Mouse (Mus musculus): ENCODE results near the gene Celf2.

The Celf2 gene

DNA sequence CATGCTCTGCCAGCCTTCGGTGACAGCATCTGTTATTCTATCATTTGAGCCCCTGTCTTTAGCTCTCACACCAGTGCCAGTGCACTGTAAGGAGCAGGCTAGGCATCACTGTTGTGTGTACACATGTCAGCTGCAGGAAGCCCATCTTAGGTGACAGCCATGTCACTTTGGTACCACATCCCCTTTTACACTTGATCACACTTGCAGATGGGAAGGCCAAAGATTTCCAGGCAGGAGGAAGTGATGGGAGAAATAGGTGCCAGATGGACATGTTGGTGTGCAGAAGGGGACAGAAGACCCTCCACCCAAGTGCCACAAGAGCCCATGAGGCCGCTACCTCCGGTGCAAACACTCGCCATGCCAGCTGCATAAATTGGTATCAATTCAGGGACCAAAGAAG lies 470.4 kb downstream of the Celf2 start:
- no peak for DNase-seq (ENCODE audit: low read depth in 2 of 2, low spot score in 2 of 2)

DNA sequence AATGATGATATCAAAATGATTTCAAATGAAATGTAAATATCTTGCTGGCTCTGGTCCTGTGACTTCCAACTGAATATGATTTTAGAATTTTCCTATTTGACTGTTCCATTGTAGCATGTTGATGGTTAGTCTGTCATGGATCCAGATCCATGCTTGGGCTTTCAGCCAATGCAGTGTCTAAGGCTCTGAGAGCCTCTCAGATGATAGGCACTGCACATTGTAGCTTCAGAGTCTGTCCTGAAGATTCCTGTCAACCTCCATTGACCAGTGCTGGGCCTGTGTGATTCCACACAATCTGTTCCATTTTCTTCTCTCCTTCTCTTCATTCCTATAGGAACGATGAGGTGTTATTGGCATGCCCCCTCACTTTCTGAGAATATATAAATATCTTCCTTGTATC lies 478.0 kb downstream of the Celf2 start:
- DNase-seq (ENCODE audit: low read depth in 2 of 2, low spot score in 2 of 2) = no peak

DNA sequence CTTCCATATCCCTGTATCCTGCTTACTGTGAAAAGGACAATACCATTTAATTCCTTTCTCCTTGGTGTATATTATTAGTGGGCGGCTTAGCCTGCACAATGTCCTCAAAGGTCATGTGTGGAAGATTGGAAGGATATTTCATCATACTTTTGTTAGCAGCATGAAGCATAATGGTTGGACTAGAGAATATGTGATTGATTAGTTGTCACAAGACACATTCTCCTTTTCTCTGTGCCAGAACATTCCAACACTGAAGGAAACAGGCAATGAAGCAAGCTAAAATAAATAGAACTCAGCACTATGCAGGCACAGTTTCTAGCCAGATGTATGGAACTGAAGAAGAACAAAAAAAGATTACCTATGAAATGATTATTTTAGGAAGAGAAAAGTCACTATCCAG lies 482.6 kb downstream of the Celf2 start:
- no peak for DNase-seq (ENCODE audit: low read depth in 2 of 2, low spot score in 2 of 2)

DNA sequence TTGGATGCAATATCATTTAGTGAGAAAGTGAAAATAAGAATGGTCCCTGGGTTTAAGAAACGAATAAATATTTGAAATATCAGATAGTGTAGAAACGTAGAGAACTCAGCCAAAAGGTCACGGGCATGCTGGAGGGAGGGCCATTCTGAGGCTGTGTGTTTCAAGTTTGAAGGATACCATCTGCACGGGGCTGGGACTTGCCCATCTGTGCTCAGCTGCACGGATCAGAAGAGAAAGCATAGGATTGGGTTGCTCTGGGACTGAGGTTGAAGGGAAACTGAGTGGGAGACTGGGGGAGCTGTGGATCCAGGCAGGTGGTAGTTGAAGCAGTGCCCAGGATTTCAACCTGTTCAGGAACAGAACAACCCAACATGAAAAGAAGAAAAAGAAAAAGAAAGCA lies 483.8 kb downstream of the Celf2 start:
- no peak for DNase-seq (ENCODE audit: low read depth in 2 of 2, low spot score in 2 of 2)

DNA sequence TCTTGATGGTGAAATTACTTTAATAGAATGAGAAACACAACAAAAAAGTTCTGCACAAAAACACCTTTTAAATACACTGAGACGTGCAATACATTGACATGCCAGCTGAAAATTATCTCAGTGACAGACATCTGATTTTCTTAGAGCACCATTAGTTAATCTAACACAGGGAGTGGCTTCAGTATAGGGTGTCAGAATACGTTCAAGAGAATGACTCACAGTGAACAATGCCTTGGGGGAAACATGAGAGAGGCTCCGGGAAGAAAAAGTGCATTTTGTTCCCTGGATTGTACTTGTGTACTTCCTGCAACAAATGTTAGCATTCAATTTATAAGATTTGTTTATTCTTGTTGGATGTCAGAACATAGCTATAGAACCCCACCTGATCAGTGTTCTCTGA lies 487.2 kb downstream of the Celf2 start:
- DNase-seq (ENCODE audit: low read depth in 2 of 2, low spot score in 2 of 2) = no peak

DNA sequence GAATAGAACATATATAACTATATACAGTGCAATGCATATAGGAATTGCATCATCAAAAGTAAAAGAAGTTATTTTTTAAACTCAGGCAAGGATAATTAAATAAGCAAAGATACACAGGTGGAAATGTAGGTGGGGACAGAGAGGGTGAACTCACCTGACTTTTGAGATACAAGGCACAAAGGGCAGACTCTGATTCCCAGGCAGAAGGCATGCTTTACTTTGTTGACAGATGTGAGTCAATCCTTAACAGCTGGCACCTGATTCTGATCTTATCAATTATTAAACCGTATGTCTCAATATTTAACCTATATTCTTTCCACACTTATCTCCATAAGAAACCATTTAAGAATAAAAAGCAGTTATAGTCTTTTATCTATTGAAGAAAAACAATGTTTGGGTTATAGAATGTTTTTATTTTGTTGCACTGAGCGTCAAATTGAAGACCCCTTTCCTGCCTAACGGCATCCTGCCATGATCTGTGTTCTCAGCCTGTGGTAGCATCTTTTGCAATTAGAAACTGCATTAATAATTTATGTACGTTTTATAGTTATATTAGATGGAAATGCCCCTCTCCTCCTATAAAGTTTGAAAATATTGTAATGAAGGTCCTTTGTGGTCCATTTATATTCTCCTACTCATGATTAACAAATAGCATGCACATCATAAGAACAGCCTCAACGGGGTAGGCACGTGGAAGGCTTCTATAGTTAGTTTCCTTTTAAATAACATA lies 491.8 kb downstream of the Celf2 start:
- DNase-seq (ENCODE audit: low read depth in 2 of 2, low spot score in 2 of 2) = no peak

DNA sequence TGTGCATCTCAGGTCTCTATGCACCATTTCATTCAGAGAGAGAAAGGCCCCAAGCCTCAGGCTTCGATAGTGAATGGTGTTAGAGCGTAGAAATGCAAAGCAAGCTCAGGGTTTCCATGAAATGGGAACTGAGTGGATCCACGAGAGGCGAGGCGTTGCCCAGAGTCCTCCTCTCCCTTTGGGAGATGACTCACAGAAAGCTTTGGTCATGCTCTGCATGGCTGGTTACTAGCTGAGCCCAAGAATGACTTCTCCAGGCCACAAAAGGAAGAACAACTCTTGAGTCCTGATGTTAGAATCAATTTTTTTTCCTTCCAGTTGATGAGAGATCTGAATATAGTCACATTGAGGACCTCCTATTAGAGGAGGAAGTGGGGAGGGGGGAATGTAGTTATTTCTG lies 496.2 kb downstream of the Celf2 start:
- DNase-seq (ENCODE audit: low read depth in 2 of 2, low spot score in 2 of 2) = no peak

DNA sequence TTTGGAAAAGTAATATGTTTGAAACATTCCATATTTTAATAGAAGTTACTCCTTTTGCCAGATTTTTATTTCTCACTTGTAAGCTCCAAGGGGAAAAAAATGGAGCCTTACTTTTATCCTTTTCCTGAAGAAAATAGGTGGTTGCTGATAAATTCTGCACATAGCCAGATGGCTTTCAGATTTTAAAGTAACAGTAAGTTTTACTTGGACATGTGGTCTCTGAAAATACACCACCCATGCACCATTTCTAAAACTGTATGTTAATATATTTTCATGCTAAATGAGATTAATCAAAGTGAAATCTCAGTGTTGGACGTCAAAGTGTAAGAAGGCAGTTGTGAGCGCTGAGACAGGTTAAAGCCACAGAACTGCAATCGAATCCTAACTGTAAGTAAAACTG lies 502.5 kb downstream of the Celf2 start:
- no peak for DNase-seq (ENCODE audit: low read depth in 2 of 2, low spot score in 2 of 2)

DNA sequence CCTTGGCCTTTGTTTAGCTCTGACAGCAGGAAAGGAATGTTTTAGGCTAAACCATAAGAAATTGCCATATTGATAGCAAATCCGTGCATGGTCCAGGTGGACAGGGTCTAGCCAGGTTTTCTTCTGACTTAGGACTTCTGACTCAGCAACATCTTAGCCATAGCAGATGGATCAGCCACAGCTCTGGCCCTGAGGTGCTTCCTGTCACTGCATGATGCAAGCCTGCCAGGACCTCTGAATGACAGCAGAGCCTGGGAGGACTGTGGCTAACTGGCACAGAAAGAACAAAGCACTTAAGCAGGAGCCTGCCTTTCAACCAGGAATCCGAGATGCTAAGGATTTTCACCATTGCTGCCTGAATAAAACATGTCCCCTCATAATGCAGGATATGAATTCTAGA lies 507.4 kb downstream of the Celf2 start:
- DNase-seq (ENCODE audit: low read depth in 2 of 2, low spot score in 2 of 2) = no peak

DNA sequence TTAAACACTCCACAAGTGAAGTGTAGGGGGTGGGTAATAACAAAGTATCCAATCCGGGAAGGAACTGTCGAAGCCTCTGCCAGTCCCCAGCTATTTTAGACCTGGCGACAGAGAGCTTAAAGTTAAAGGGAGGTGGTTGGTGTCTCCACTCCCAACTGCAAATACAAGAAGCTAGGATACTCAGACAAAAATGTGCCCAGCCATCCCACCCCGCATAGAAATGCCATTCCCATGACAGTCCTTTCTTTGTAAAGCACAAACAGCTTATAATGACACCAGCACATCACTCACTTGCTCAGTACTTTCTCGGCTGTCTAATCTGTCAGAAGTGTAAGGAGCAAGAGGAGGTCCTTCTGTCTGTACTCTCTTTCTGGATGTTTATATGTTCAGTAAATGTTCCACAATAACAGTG lies 518.3 kb downstream of the Celf2 start:
- no peak for DNase-seq (ENCODE audit: low read depth in 2 of 2, low spot score in 2 of 2)

DNA sequence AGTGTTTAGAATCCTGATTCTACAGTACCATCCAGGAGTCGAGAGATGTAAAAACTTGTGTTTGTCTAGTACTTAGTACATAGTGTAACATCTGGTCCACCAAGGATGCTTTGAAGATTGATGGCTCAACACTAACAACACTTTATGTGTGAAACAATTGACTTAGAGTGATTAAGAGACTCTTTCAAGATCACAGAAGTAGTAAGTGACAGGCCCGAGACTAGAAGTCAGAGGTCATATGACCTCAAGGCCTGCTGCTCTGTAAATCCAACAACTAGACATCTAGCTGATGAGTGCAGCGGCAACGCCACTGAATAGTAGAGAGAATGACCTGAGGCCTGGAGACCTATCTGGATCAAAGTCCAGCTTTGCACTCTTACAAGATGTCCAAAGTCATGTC lies 523.7 kb downstream of the Celf2 start:
- DNase-seq (ENCODE audit: low read depth in 2 of 2, low spot score in 2 of 2) = no peak

DNA sequence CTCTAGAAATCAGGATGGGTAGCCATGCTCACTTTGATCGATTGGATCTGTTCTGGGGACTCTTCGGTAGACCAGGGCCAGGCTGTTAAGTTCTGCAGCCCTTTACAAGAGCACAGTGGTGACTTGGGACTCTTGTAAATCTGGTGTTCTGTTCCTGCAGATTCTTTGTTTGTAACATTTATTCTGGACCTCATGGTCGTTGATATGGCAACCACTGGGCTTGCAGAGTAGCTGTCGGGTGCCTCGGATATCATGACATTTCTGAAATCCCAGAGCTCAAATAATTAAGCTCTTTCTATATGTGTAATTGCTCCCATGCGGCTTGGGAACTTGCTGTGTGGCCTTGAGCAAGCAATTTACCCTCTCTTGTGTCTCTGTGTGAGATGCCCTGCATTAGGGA lies 525.5 kb downstream of the Celf2 start:
- DNase-seq (ENCODE audit: low read depth in 2 of 2, low spot score in 2 of 2) = no peak

DNA sequence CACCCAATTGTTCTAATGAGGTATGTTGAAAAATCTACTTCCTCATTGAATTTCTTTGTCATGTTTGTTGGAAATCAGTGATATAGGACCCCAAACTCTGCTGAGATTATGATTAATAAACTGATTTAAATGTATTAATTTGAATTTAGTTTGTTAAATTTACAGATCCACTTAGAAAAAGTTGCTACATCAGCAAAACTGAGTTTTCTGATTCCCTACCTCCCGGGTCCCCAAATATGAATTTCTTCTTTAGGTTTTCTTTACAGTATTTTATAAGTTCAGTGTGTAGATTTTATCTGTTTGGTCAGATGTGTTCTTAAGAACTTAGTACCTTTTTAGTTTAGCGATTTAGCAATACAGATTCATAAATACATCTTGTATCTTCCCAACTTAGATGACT lies 533.1 kb downstream of the Celf2 start:
- no peak for DNase-seq (ENCODE audit: low read depth in 2 of 2, low spot score in 2 of 2)

DNA sequence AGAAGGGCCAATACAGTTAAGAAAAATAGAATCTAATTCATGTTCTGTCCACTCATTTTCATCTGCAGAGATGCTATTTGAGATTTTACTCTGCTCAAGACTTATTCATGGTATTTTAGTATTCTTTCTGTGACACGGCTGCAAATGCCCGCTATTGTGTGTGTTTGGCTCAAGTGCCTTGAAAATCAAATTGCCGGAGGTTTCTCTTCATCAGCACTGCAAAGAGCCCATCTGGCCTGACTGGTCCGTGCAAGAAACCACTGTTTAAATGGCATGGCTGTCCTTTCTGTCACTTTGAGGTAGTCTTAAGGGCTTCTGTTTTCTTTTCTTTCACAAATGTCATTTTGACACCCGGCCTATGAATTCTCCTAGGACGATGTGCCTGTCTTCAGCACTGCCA lies 540.1 kb downstream of the Celf2 start:
- no peak for DNase-seq (ENCODE audit: low read depth in 2 of 2, low spot score in 2 of 2)

DNA sequence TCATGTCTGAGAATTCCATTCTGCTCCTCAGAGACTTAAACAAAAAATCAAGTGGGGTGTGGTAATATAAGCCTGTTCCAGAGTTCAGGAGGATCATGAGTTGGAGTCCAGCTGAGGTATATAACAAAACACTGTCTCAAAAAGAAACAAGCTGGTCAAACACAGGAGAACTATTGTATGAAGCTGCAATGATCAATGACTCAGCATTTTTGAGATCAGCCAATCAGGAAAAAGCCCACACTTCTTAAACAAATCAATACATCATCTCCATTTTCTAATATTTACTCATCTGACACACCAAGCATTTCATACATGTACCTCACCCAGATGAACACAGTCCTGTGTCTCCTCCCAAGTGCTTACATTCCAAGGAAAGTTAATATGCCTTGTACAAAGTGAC lies 544.1 kb downstream of the Celf2 start:
- no peak for DNase-seq (ENCODE audit: low read depth in 2 of 2, low spot score in 2 of 2)

DNA sequence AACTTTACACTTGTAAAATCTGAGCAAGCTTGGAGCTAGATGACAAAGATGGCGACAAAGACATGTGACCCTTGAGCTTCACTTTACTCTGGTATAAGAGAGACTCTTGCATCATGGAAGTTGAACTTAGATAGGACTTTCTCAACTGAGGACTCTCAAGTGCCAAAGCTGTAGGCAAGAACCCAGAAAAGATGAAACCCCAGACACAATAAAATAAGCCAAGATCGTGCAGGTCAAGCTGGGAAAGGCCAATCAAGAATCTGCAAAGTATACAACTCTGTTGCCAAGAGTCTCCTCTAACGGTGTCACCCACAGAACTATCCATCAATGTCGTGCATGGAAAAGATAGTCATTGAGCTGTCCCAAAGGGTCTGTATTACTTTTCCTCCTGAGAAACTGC lies 558.7 kb downstream of the Celf2 start:
- no peak for DNase-seq (ENCODE audit: low read depth in 2 of 2, low spot score in 2 of 2)

DNA sequence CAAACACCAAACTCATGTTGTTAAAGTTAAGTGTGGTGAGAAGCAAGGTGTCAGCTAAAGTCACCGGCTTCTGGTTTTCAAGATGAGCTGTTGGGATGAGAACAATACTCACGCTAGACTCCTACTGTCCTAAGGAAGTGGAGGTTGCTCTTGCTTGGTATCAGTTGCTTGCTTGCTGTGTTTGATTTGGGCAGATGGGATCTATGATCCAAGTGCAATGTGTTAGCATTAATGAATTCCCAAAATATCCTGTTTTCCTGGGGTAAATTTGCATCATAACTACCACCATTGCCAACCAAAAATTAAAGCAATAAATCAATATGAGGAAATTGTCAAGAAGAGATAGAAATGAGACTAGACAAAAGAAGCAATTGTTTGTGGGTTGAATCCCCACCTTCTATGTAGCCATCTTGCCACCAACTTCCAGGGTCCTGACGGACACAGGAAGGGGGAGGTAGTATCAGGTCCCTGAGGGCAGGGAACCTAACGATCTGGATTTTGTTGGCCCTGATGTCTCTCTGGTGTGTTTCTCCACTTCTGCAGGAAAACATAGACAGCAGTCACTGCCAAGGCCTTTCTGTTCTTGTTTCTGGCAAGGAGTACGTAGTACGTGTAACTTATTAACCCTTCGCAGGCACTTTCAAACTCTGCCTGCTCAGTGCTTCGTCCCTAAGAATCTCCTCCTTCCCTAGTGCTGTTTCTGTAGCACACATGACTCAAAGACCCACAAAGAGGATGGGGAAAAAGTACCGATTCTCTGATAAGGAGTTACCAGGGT lies 563.5 kb downstream of the Celf2 start:
- DNase-seq (ENCODE audit: low read depth in 2 of 2, low spot score in 2 of 2) = no peak

DNA sequence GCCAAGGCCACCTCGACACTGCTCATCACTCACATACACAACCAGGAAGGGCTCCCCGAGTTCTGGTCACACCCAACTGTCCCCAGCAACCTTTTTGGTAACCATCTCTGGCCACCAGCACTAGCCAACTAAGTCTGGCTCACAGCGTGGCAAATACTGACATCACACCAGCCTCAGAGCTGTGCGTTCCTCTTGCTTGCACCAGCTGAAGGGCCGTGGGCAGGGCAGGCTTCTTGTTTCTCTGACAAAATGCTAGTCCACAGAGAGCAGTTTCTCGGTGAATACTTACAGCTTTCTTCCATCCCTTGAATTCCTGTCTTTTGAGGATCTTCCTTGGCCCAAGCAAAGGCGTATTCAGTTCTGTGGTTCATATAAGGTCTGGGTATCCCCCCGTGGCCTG lies 565.7 kb downstream of the Celf2 start:
- DNase-seq (ENCODE audit: low read depth in 2 of 2, low spot score in 2 of 2) = no peak

DNA sequence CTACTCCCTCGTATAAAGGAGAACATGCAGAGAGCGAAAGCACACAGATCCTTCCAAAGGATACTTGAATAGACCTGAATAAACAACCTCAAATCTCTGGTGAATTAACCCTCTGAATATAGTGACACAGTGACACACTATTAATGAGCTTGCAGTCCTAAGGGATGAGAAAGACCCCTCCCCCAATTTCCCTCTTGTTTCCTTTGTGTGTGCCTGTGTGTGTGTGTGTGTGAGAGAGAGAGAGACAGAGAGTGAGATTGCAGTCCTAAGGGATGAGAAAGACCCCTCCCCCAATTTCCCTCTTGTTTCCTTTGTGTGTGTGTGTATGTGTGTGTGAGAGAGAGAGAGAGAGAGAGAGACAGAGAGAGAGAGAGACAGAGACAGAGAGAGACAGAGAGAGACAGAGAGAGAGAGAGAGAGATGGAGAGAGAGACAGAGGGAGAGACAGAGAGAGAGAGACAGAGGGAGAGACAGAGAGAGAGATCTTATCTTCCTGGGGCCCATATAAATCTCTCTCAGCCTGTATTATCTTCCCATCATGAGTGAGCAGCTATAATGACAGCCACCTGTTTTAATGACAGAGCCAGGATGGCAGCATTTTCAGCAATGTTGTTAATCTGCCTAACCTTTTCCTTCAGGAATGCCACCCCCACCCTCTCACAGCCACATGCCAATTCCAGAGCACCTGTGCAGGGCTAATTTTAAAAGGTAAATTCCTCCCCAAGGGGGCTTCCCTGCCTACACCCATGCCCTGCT lies 566.5 kb downstream of the Celf2 start:
- no peak for DNase-seq (ENCODE audit: low read depth in 2 of 2, low spot score in 2 of 2)

DNA sequence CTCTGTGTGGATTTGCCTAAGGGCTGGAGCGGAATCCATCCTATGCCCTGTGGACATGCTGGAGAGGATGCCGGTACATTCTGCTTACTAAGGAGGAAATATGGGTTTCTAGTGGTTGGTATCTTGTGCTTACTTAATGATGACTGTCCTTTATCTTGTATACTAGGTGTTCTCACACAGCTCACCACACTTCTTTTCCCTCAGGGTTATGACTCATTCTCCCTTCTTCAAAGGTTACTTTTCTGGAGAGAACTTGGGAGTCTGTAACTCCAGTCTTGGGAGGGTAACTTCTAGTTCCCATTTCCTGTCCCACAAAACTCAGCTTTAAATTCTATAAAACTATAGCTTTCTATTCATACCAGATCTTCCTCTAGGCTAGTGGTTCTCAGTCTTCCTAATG lies 570.2 kb downstream of the Celf2 start:
- no peak for DNase-seq (ENCODE audit: low read depth in 2 of 2, low spot score in 2 of 2)

DNA sequence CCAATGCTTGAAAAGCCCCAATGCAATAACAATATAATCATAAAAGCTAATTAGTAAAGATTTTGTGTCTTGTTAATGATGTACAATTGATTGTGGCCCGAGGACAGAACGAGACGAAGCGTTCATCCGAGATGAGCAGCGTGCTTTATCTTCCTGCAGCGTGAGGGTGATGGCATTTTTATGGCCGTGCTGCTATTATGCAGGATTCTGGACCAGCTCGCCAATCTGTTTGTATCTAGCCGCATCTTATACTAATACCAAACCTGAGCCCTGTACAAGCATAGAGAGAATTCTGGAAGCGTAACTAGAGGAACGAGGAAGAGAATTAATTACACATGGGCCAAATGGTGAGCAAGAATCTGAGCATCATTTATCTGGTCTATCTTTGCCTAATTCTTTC lies 576.2 kb downstream of the Celf2 start:
- DNase-seq (ENCODE audit: low read depth in 2 of 2, low spot score in 2 of 2) = no peak

DNA sequence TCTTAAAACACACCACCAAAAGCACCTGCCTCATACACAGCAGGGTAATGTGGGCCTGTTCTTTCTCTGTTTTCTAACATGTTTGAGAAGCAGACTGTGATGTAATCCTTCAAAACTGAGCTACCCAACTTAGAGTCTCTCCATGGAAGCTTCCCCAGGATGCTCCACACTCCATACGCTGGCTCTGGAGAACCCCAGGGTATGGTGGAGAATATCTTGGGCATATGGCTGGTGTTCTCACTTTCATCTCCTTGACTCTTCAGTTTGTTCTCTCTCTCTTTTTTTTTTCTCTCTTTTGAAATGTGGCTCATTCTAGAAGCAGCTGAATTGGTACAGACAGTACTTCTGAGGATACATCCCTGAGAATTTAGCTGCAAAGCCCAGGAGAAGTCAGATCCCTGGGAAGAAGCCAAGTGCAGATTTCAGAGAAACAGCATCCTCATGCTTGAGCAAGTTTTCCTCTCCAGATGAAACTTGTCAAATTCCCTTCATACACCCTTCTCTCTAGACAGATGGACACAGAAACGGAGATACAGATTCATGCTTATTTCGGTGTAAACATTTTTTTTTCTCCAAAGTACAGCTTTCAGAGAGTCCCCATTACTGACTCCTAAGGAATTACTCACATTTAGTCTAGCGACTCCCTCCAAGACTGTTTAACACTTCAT lies 581.5 kb downstream of the Celf2 start:
- DNase-seq (ENCODE audit: low read depth in 2 of 2, low spot score in 2 of 2) = no peak
